Mouse (Mus musculus) myocyte (in vitro differentiated cells): ENCODE results near the gene E2f3.

Experiments
- CEBPB ChIP-seq: IDR thresholded peaks from 2 replicates; pipeline ENCODE4 v1.6.1; 2011; ENCODE audit warnings: mild to moderate bottlenecking, moderate library complexity; ENCODE audit not compliant: poor library complexity, insufficient read depth, severe bottlenecking
- E2F4 ChIP-seq: IDR thresholded peaks from one replicate; pipeline ENCODE4 v1.6.1; 2011; ENCODE audit warnings: mild to moderate bottlenecking, control low read depth, moderate library complexity; ENCODE audit not compliant: insufficient read depth
- MYOD1 ChIP-seq, 3 experiments: IDR thresholded peaks; one replicate each; pipeline ENCODE4 v1.6.1; 2011; ENCODE audit warnings: control low read depth in 2 of 3, low read depth in 2 of 3, mild to moderate bottlenecking in 2 of 3, moderate library complexity in 1 of 3; ENCODE audit not compliant: insufficient read length in 2 of 3, control insufficient read depth in 1 of 3
- POLR2A ChIP-seq: IDR thresholded peaks from one replicate; pipeline ENCODE4 v1.6.1; 2011; ENCODE audit warnings: low read depth, mild to moderate bottlenecking, control low read depth, moderate library complexity; ENCODE audit not compliant: insufficient read length
- USF1 ChIP-seq: IDR thresholded peaks from one replicate; pipeline ENCODE4 v1.6.1; 2011; ENCODE audit warnings: low read depth, mild to moderate bottlenecking, control low read depth, moderate library complexity

- no peak for TF ChIP-seq POLR2A
- no peak for TF ChIP-seq E2F4
- TF ChIP-seq USF1: no peak
- TF ChIP-seq MYOD1 (IDR thresholded peaks at IDR 0.05; ENCODE audit: control insufficient read depth in 1 of 3, insufficient read length in 2 of 3, low read depth in 2 of 3): no peak
- TF ChIP-seq CEBPB: no peak
Observed at GRCm38 (mm10) chr13:29982400-29982799, 3.5 kb downstream of the E2f3 start.
